Mouse (Mus musculus): Measurements from ENCODE around the gene Trib3. TPM values are rescaled to one million over a fixed set of nuclear protein-coding genes. Genes with fewer than 3 reads are reported as not detected.

Gene Trib3
- total and polyA plus RNA-seq, 3 experiments: 2.4 to 3.6 (median 3.3) TPM

- no peaks in the 10 kb centered on the region for H3K27me3 ChIP-seq (ENCODE audit: control insufficient read depth, insufficient read depth, low read length)
- no peak overlapping the region for H3K9ac ChIP-seq (ENCODE audit: low read depth, low read length)
- H3K27ac ChIP-seq: no peak overlapping the region
- H3K4me1 ChIP-seq (ENCODE audit: control insufficient read depth, insufficient read depth, low read length): peaks cover 2% of the 10 kb centered on the region
- 82% methylated on average over 8 of the region's 8 CpGs for WGBS
- TF ChIP-seq POLR2A (IDR thresholded peaks at IDR 0.05; ENCODE audit: insufficient read depth, low read depth, low read length): no peak
- peak in 1 of 2 experiments; percentile 66 for DNase-seq
- no peak overlapping the region for H3K4me3 ChIP-seq
- intact Hi-C loops (cut with DNase I): no loop called here
- H3K36me3 ChIP-seq (ENCODE audit: control insufficient read depth, insufficient read depth, low read length): no peaks in the 10 kb centered on the region
- no peaks in the 10 kb centered on the region for H3K79me2 ChIP-seq (replicated peaks; ENCODE audit: control insufficient read depth, insufficient read depth, low read length)
These were observed 6.2 kb upstream of the Trib3 start for GRCm38 (mm10) chr2:152349842-152350540.

- no peak for DNase-seq
- Histone ChIP-seq H3K4me1 (ENCODE audit: control insufficient read depth, insufficient read depth, low read length) (peaks cover 4% of the 10 kb centered on the region), H3K9ac (ENCODE audit: low read depth, low read length) (no peak overlapping the region), H3K79me2 (replicated peaks; ENCODE audit: control insufficient read depth, insufficient read depth, low read length) (no peaks in the 10 kb centered on the region), H3K36me3 (ENCODE audit: control insufficient read depth, insufficient read depth, low read length) (no peaks in the 10 kb centered on the region), H3K4me3 (no peak overlapping the region), H3K27me3 (ENCODE audit: control insufficient read depth, insufficient read depth, low read length) (no peaks in the 10 kb centered on the region), H3K27ac (no peak overlapping the region)
- WGBS: 89% methylated on average over 6 of the region's 6 CpGs
- TF ChIP-seq CTCF (IDR thresholded peaks at IDR 0.05) (no peak), POLR2A (IDR thresholded peaks at IDR 0.05; ENCODE audit: insufficient read depth, low read depth, low read length) (no peak), EP300 (IDR thresholded peaks at IDR 0.05; ENCODE audit: insufficient read depth, low read depth, low read length) (no peak)
- intact Hi-C loops (cut with DNase I): no loop called here
These were observed 5.4 kb upstream of the Trib3 start for GRCm38 (mm10) chr2:152349205-152349604.

GRCm38 (mm10) chr2:152347722-152348121 is 3.9 kb upstream of the Trib3 start:
- intact Hi-C loops (cut with DNase I): no loop called here
- no peak overlapping the region for H3K27ac ChIP-seq

GRCm38 (mm10) chr2:152346776-152347465 is 3.1 kb upstream of the Trib3 start:
- TF ChIP-seq POLR2A (IDR thresholded peaks at IDR 0.05; ENCODE audit: insufficient read depth, low read depth, low read length) (no peak), EP300 (IDR thresholded peaks at IDR 0.05; ENCODE audit: insufficient read depth, low read depth, low read length) (no peak), CTCF (IDR thresholded peaks at IDR 0.05) (no peak)
- WGBS: 32% methylated on average over 9 of the region's 9 CpGs
- Histone ChIP-seq H3K27ac (no peak overlapping the region), H3K4me1 (ENCODE audit: control insufficient read depth, insufficient read depth, low read length) (peaks cover 4% of the 10 kb centered on the region), H3K9ac (ENCODE audit: low read depth, low read length) (no peak overlapping the region), H3K27me3 (ENCODE audit: control insufficient read depth, insufficient read depth, low read length) (no peaks in the 10 kb centered on the region), H3K4me3 (no peak overlapping the region), H3K36me3 (ENCODE audit: control insufficient read depth, insufficient read depth, low read length) (no peaks in the 10 kb centered on the region), H3K79me2 (replicated peaks; ENCODE audit: control insufficient read depth, insufficient read depth, low read length) (no peaks in the 10 kb centered on the region)
- intact Hi-C loops (cut with DNase I): no loop called here
- DNase-seq: no peak

More at GRCm38 (mm10) chr2:152347722-152348121, 3.9 kb upstream of the Trib3 start:
- H3K4me3 ChIP-seq: no peak overlapping the region
- H3K27me3 ChIP-seq (ENCODE audit: control insufficient read depth, insufficient read depth, low read length): no peaks in the 10 kb centered on the region
- H3K36me3 ChIP-seq (ENCODE audit: control insufficient read depth, insufficient read depth, low read length): no peaks in the 10 kb centered on the region
- TF ChIP-seq POLR2A (IDR thresholded peaks at IDR 0.05; ENCODE audit: insufficient read depth, low read depth, low read length) (no peak), EP300 (IDR thresholded peaks at IDR 0.05; ENCODE audit: insufficient read depth, low read depth, low read length) (no peak), CTCF (IDR thresholded peaks at IDR 0.05) (no peak)
- no peak for DNase-seq
- H3K9ac ChIP-seq (ENCODE audit: low read depth, low read length): no peak overlapping the region
- WGBS: 81% methylated on average over 2 of the region's 2 CpGs
- no peaks in the 10 kb centered on the region for H3K79me2 ChIP-seq (replicated peaks; ENCODE audit: control insufficient read depth, insufficient read depth, low read length)
- H3K4me1 ChIP-seq (ENCODE audit: control insufficient read depth, insufficient read depth, low read length): peaks cover 4% of the 10 kb centered on the region

GRCm38 (mm10) chr2:152345393-152345792 is 1.6 kb upstream of the Trib3 start:
- DNase-seq: no peak
- Histone ChIP-seq H3K27me3 (ENCODE audit: control insufficient read depth, insufficient read depth, low read length) (no peaks in the 10 kb centered on the region), H3K4me3 (no peak overlapping the region), H3K79me2 (replicated peaks; ENCODE audit: control insufficient read depth, insufficient read depth, low read length) (no peaks in the 10 kb centered on the region), H3K36me3 (ENCODE audit: control insufficient read depth, insufficient read depth, low read length) (no peaks in the 10 kb centered on the region), H3K27ac (no peak overlapping the region), H3K4me1 (ENCODE audit: control insufficient read depth, insufficient read depth, low read length) (peaks cover 4% of the 10 kb centered on the region), H3K9ac (ENCODE audit: low read depth, low read length) (no peak overlapping the region)
- intact Hi-C loops (cut with DNase I): no loop called here
- 96% methylated on average over 6 of the region's 6 CpGs for WGBS
- TF ChIP-seq EP300 (IDR thresholded peaks at IDR 0.05; ENCODE audit: insufficient read depth, low read depth, low read length): no peak
- TF ChIP-seq POLR2A (IDR thresholded peaks at IDR 0.05; ENCODE audit: insufficient read depth, low read depth, low read length): no peak
- no peak for TF ChIP-seq CTCF (IDR thresholded peaks at IDR 0.05)

GRCm38 (mm10) chr2:152344909-152345308 is 1.1 kb upstream of the Trib3 start:
- H3K4me3 ChIP-seq: no peak overlapping the region
- H3K79me2 ChIP-seq (replicated peaks; ENCODE audit: control insufficient read depth, insufficient read depth, low read length): no peaks in the 10 kb centered on the region
- H3K9ac ChIP-seq (ENCODE audit: low read depth, low read length): no peak overlapping the region
- DNase-seq: no peak
- TF ChIP-seq EP300 (IDR thresholded peaks at IDR 0.05; ENCODE audit: insufficient read depth, low read depth, low read length) (no peak), POLR2A (IDR thresholded peaks at IDR 0.05; ENCODE audit: insufficient read depth, low read depth, low read length) (no peak), CTCF (IDR thresholded peaks at IDR 0.05) (no peak)
- intact Hi-C loops (cut with DNase I): loop anchor here (1.0 kb wide), 1 partner anchor 15 kb away; no protein-coding TSS in a partner anchor
- WGBS: 73% methylated on average over 5 of the region's 5 CpGs
- H3K4me1 ChIP-seq (ENCODE audit: control insufficient read depth, insufficient read depth, low read length): peaks cover 2% of the 10 kb centered on the region
- peak overlapping the region; percentile 90 for H3K27ac ChIP-seq
- H3K36me3 ChIP-seq (ENCODE audit: control insufficient read depth, insufficient read depth, low read length): no peaks in the 10 kb centered on the region
- no peaks in the 10 kb centered on the region for H3K27me3 ChIP-seq (ENCODE audit: control insufficient read depth, insufficient read depth, low read length)

All from heart, adult 2 months (tissue).